Mouse (Mus musculus): ENCODE measurements around the gene Lefty2.

DNA sequence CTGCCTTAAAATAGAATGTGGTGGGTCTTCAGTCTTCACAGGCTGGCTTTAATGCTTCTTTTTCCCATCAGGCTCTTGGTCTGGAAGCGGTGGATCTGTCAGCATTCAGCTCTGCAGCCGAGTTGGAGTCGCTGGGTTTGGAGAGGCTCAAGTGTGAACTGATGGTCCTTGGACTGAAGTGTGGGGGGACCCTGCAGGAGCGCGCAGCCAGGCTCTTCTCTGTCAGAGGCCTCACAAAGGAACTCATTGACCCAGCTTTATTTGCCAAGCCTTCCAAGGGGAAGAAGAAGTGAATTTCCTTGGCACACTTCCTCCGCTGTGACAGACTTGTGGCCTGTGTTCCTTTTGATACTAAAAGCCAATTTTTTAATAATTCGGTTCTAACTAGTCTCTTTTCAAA, 26.9 kb upstream of the Lefty2 start:
- TF ChIP-seq CTCF (IDR thresholded peaks at IDR 0.05; ENCODE audit: insufficient read depth, low read depth, low read length): no peak
- TF ChIP-seq POLR2A (IDR thresholded peaks at IDR 0.05; ENCODE audit: insufficient read depth, low read depth, low read length): no peak

All from olfactory bulb, adult 2 months (tissue).